Mouse (Mus musculus) thymus, adult 2 months (tissue): ENCODE results near the gene Anks1b. TPM values are rescaled to one million over a fixed set of nuclear protein-coding genes. Genes with fewer than 3 reads are reported as not detected.
A peak's percentile ranks its signal among the peaks of the same experiment; 100 is the strongest.

Source experiments
- DNase-seq: peaks from one replicate; pipeline ENCODE4 v3.0.0; 2021
- H3K27ac ChIP-seq: fragments of 200-500 bp; 2 replicates; pipeline ENCODE4 v1.5.1; 2012; ENCODE audit warnings: low read length, control low read depth; ENCODE audit not compliant: control insufficient read depth, insufficient read depth
- H3K27me3 ChIP-seq: fragments of 200-500 bp; 2 replicates; pipeline ENCODE4 v1.6.1; 2012; ENCODE audit warnings: mild to moderate bottlenecking, low read length, moderate library complexity, mixed read lengths; ENCODE audit not compliant: control insufficient read depth, insufficient read depth
- H3K36me3 ChIP-seq: fragments of 200-500 bp; 2 replicates; pipeline ENCODE4 v1.6.1; 2012; ENCODE audit warnings: mild to moderate bottlenecking, low read length, moderate library complexity; ENCODE audit not compliant: control insufficient read depth, insufficient read depth
- H3K4me1 ChIP-seq: fragments of 200-500 bp; replicated peaks from 2 replicates; pipeline ENCODE4 v1.6.1; 2012; ENCODE audit warnings: low read length; ENCODE audit not compliant: control insufficient read depth, insufficient read depth
- H3K4me3 ChIP-seq: fragments of 200-500 bp; 2 replicates; pipeline ENCODE4 v1.5.1; 2012; ENCODE audit warnings: mild to moderate bottlenecking, low read length, control low read depth, moderate library complexity; ENCODE audit not compliant: control insufficient read depth, insufficient read depth
- CTCF ChIP-seq: fragments of 200-500 bp; IDR thresholded peaks from 2 replicates; pipeline ENCODE4 v1.5.1; 2012; ENCODE audit warnings: mild to moderate bottlenecking, control low read depth, low read length, moderate library complexity, borderline replicate concordance; ENCODE audit not compliant: control insufficient read depth, poor library complexity, insufficient read depth; ENCODE audit errors: extremely low read depth
- POLR2A ChIP-seq: fragments of 200-500 bp; IDR thresholded peaks from 2 replicates; pipeline ENCODE4 v1.6.1; 2012; ENCODE audit warnings: mild to moderate bottlenecking, low read length, control low read depth, moderate library complexity; ENCODE audit not compliant: control insufficient read depth, poor library complexity, insufficient read depth; ENCODE audit errors: extremely low read depth
- WGBS: fragments of 180-500 bp; shearing (Covaris S2); methylation state at CpG from one replicate; pipeline ENCODE4 v1.1.7; 2018; 5-methylcytosine and 5-hydroxymethylcytosine counted together
- polyA plus RNA-seq: library from polyadenylated mRNA; depleted of rRNA; stranded (reverse); fragments of >200 nt; gene quantifications from 2 replicates; pipeline ENCODE4 v1.2.3, GENCODE M21; 2012

Anks1b gene
- polyA plus RNA-seq, 1 experiment, result 0.24 TPM

GRCm38 (mm10) chr10:90723941-90724341 lies 850.6 kb downstream of the Anks1b start:
- no peaks in the 10 kb centered on the region for H3K27me3 ChIP-seq
- no peak for DNase-seq
- H3K36me3 ChIP-seq, result no peaks in the 10 kb centered on the region
- no peak for TF ChIP-seq CTCF
- H3K4me1 ChIP-seq, result no peaks in the 10 kb centered on the region
- no peak overlapping the region for H3K4me3 ChIP-seq
- no peak overlapping the region for H3K27ac ChIP-seq
- WGBS, result 93% methylated on average over 13 of the region's 13 CpGs

- no peaks in the 10 kb centered on the region for H3K36me3 ChIP-seq
- no peaks in the 10 kb centered on the region for H3K4me1 ChIP-seq
- no peaks in the 10 kb centered on the region for H3K27me3 ChIP-seq
- no peak overlapping the region for H3K27ac ChIP-seq
- no peak overlapping the region for H3K4me3 ChIP-seq
- DNase-seq, result no peak
- 75% methylated on average over 1 of the region's 1 CpGs for WGBS
- TF ChIP-seq POLR2A, result no peak
- TF ChIP-seq CTCF, result no peak
These were observed 851.6 kb downstream of the Anks1b start for GRCm38 (mm10) chr10:90724931-90725330.

GRCm38 (mm10) chr10:90728401-90729358 lies 855.4 kb downstream of the Anks1b start:
- TF ChIP-seq CTCF (peak; percentile 33; the same call in 1 of the 2 replicates), POLR2A (no peak)

GRCm38 (mm10) chr10:90729527-90729926 lies 856.2 kb downstream of the Anks1b start:
- Histone ChIP-seq H3K27me3 (no peaks in the 10 kb centered on the region), H3K4me3 (no peak overlapping the region), H3K36me3 (no peaks in the 10 kb centered on the region), H3K27ac (no peak overlapping the region), H3K4me1 (no peaks in the 10 kb centered on the region)
- 53% methylated on average over 10 of the region's 10 CpGs for WGBS
- no peak for TF ChIP-seq POLR2A
- TF ChIP-seq CTCF, result no peak
- DNase-seq, result no peak

More at GRCm38 (mm10) chr10:90728401-90729358, 855.4 kb downstream of the Anks1b start:
- Histone ChIP-seq H3K27ac (no peak overlapping the region), H3K27me3 (no peaks in the 10 kb centered on the region), H3K36me3 (no peaks in the 10 kb centered on the region), H3K4me1 (no peaks in the 10 kb centered on the region), H3K4me3 (peak overlapping the region; percentile 50)
- peak; percentile 49 for DNase-seq
- WGBS, result 24% methylated on average over 22 of the region's 22 CpGs

- Histone ChIP-seq H3K36me3 (no peaks in the 10 kb centered on the region), H3K27me3 (no peaks in the 10 kb centered on the region), H3K27ac (no peak overlapping the region), H3K4me1 (no peaks in the 10 kb centered on the region), H3K4me3 (no peak overlapping the region)
- no peak for TF ChIP-seq CTCF
- TF ChIP-seq POLR2A, result no peak
- DNase-seq, result no peak
- 31% methylated on average over 4 of the region's 4 CpGs for WGBS
These were observed 859.5 kb downstream of the Anks1b start for GRCm38 (mm10) chr10:90732823-90733222.

- Histone ChIP-seq H3K4me1 (no peaks in the 10 kb centered on the region), H3K27ac (no peak overlapping the region), H3K4me3 (no peak overlapping the region), H3K27me3 (no peaks in the 10 kb centered on the region), H3K36me3 (no peaks in the 10 kb centered on the region)
- peak; percentile 14 for DNase-seq
- 25% methylated on average over 5 of the region's 5 CpGs for WGBS
- TF ChIP-seq CTCF, result no peak
- TF ChIP-seq POLR2A, result no peak
These were observed 860.3 kb downstream of the Anks1b start for GRCm38 (mm10) chr10:90733632-90734031.
